Mouse (Mus musculus): ENCODE data around the gene Borcs7.

Borcs7 gene

GRCm38 (mm10) chr19:46689460-46690372 lies at the start of gene Borcs7:
Gene Borcs7, plus strand, starts transcription at chr19:46689906.
- peak; percentile 87 to 90 for DNase-seq (ENCODE audit: low spot score in 2 of 2)

DNA sequence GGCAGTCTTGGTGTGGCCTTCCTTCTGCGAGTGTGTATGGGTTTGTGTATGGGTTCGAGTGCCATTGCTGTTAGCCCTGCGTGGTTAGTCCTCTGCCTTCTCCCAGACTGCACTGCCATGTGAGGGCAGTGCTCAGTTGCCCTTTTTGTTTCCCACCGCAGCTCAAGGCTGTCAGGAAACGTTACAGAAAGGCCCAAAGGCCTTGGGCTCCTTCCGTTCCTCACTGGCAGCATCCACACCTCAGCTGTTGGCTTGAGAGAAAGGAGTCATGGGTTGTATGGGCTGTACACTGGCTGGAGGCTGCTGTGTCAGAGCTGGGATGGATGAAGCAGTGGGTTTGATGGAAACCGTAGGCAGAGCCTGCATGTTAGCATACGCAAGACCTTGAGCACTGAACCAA lies 48.9 kb upstream of the Borcs7 start:
- DNase-seq (ENCODE audit: low spot score in 2 of 2): no peak

- peak in 1 of 2 experiments; percentile 31 for DNase-seq (ENCODE audit: low spot score in 2 of 2)
These were observed 48.2 kb upstream of the Borcs7 start for GRCm38 (mm10) chr19:46641420-46642085.

- no peak for DNase-seq (ENCODE audit: low spot score in 2 of 2)
These were observed 47.5 kb upstream of the Borcs7 start for GRCm38 (mm10) chr19:46642136-46642753.

DNA sequence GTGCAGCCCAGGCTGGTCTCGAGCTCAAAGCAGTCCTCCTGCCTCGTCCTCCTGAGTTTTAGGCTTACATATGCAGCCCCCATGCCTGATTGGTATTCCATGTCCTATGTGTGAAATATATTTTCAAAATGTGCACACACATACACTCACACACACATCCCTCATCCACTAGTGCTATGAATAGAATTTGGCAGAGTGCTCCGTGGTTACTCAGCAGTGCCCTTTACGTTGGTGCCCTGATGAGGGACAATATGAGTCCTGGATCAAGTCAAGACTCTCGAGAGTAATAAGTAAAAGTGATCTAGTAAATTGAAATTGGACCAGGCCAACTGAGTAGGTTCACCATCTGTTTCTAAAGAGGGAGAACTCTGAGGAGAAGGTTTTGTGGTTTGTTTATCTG lies 46.5 kb upstream of the Borcs7 start:
- DNase-seq (ENCODE audit: low spot score in 2 of 2): no peak

DNA sequence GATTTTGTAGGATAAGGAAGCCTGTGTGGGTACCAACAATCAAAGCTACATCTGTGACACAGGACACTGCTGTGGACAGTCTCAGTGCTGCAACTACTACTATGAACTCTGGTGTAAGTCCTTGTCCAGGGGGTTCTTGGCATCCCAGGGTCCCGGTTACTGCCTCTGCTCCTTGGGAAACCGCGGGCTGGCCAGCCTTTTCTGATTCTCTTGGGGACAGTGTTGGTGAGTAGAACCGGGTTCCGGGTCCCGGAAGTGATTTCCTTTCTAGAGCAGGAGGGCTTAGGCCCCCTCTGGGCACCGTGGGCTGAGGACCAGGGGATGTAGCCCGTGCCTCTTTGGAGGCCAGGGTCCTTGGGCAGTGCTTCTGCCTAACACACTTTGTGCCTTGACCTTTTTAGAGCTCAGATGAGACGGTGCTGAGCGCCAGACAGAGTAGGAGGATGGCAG lies 45.3 kb upstream of the Borcs7 start:
- no peak for DNase-seq (ENCODE audit: low spot score in 2 of 2)

GRCm38 (mm10) chr19:46644793-46645602 lies 44.7 kb upstream of the Borcs7 start:
- DNase-seq (ENCODE audit: low spot score in 2 of 2): no peak

DNA sequence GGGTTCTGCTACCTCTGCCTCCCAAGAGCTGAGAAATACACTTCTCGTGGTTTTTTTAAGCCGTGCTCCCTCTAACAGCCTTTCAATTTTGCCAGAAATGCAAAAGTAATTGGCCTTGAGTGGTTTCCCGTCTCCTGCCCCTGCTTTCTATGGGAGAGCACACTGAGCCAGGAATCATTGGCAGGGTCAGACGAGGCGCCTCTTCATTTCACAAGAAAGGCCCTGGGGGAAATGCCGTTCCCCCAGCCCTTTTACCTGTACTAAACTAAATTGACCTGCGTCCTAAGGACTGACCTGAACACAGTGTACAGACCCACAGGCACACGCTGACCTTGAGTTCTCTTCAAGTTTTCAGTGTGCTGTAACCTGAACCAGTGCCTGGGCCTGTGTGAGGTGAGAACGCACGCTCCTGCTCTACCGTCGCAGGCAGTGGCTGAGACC lies 43.6 kb upstream of the Borcs7 start:
- no peak for DNase-seq (ENCODE audit: low spot score in 2 of 2)

GRCm38 (mm10) chr19:46647254-46647653 lies 42.5 kb upstream of the Borcs7 start:
- no peak for DNase-seq (ENCODE audit: low spot score in 2 of 2)

DNA sequence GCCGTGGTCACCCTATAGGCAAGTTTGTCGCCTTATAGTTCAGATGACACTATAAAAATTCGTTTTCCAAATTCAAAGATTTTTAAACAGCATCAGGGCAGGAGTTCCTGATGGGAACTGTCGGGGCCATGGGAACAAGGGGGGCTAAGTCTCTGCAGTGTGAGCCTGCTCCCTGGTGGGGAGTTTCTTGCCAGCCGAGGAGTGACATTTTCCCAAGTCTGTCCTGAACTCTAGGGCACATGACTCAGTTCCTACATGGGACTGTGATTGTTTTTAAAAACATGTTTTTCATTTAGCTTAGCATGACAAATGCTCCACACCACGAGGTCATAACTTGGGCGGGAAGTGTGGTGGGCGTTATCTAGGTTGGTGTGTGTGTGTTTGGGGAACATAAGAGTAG lies 41.9 kb upstream of the Borcs7 start:
- DNase-seq (ENCODE audit: low spot score in 2 of 2): no peak

- no peak for DNase-seq (ENCODE audit: low spot score in 2 of 2)
These were observed 41.1 kb upstream of the Borcs7 start for GRCm38 (mm10) chr19:46648565-46648964.

DNA sequence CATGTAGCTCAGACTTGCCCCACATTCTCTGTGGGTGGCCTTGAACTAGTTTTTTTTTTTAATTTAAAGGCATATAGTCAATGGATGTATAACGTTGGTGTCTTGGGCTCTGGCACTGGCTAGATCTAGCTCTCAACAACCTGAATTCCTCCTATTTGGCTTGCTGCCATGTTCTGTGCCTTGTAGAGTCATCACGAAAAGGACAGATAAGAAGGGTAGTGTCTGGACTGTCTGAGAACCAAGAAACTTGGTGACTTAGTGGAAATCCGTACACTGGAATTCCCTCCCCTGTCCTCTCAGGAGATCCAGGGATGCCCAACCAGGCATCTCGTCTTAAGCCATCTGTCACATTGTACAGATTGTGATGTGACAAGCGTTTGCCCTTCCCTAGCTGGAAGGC lies 36.5 kb upstream of the Borcs7 start:
- no peak for DNase-seq (ENCODE audit: low spot score in 2 of 2)

DNA sequence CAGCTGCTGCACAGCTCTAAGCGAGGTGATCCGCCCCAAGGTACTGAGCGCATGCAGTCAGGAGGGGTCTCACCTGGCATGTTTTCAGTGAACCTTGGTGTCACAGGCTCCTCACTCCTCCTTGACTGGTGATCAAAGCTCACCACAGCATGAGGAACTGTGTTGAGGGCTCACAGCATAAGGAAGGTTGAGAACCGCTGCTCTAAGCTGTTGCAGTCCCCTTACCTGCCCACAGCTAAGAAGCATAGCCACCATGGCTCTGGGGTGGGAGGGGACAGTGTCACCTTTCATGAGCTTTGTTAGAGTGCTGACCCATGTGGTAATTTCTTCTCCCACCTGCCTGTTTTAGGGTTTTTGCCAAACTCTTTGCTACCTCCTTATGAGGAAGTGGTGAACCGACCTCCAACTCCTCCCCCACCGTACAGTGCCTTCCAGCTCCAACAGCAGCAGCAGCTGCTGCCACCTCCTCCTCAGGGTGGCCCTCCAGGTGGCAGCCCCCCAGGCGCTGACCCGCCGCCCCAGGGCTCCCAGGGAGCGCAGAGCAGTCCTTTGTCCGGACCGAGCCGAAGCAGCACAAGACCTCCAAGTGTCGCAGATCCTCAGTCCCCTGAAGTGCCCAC lies 36.0 kb upstream of the Borcs7 start:
- no peak for DNase-seq (ENCODE audit: low spot score in 2 of 2)

DNA sequence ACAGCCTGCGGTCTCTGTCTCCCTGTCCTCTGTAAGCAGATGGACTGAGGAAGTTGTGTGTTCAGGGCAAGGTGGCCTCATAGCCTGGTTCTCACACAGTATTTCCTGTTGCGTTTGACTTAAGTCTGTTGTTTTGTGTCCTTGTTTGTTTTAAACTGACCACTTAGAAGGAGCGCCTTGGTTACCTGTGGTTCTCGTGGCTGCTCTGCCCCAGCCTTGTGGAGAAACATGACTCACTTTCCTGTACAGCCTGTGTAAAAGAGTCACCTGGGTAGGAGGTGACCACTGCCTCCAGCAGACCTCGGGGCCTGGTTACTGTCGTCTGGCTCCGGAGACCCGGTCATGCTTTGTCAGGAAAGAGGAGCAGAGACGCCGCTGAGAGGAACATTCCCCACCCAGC lies 34.1 kb upstream of the Borcs7 start:
- no peak for DNase-seq (ENCODE audit: low spot score in 2 of 2)

GRCm38 (mm10) chr19:46656151-46656840 lies 33.4 kb upstream of the Borcs7 start:
- no peak for DNase-seq (ENCODE audit: low spot score in 2 of 2)

DNA sequence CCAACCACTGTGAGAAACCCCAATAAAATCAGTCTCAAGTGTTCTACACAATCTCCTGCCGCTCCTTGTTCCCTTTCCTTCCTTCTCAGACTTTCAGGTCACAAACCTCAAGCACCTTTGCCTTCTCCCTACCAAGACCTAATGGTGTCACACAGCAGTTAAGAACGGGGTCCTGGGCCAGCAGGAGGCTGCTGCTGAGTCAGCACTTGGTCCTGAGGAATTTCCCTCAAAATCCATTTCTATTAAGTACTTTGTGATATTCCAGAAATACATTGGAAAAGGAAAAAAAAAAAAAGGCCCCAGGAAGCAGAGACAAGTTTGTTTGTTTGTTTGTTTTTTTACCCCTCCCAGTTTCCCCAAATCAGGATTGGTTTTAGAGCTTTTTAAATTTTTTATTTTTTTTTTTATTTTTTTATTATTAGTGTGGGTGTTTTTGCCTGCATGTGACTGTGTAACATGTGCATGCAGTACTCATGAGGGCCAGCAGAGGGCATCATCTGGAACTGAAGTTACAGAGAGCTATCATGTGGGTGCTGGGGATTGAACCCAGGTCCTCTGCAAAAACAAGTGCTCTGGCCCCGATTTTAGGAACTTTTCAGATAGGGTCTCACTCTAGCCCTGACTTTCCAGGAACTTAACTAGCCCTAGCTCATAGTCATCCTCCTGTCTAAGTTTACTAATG lies 32.2 kb upstream of the Borcs7 start:
- DNase-seq (ENCODE audit: low spot score in 2 of 2): peak in 1 of 2 experiments; percentile 67

GRCm38 (mm10) chr19:46658348-46658747 lies 31.4 kb upstream of the Borcs7 start:
- DNase-seq (ENCODE audit: low spot score in 2 of 2): no peak

GRCm38 (mm10) chr19:46658851-46659250 lies 30.9 kb upstream of the Borcs7 start:
- DNase-seq (ENCODE audit: low spot score in 2 of 2): no peak

GRCm38 (mm10) chr19:46661511-46661910 lies 28.2 kb upstream of the Borcs7 start:
- DNase-seq (ENCODE audit: low spot score in 2 of 2): no peak

GRCm38 (mm10) chr19:46662214-46662613 lies 27.5 kb upstream of the Borcs7 start:
- no peak for DNase-seq (ENCODE audit: low spot score in 2 of 2)

All from spleen, postnatal 10 days (tissue).